Mouse (Mus musculus): ENCODE data around the gene Golga4.

Gene Golga4

GRCm38 (mm10) chr9:118622376-118623166 lies 116.5 kb downstream of the Golga4 start:
- in situ Hi-C loops (cut with MboI, MseI): no loop called here

GRCm38 (mm10) chr9:118623483-118623882 lies 117.4 kb downstream of the Golga4 start:
- in situ Hi-C loops (cut with MboI, MseI): no loop called here

GRCm38 (mm10) chr9:118624146-118624545 lies 118.1 kb downstream of the Golga4 start:
- in situ Hi-C loops (cut with MboI, MseI): no loop called here

GRCm38 (mm10) chr9:118629763-118630379 lies 123.8 kb downstream of the Golga4 start:
- in situ Hi-C loops (cut with MboI, MseI): no loop called here
